Mouse (Mus musculus) C2C12 (cell line): ENCODE results near the gene Adap1.

Experiments used
- CTCF ChIP-seq: IDR thresholded peaks from one replicate; pipeline ENCODE4 v1.5.1; 2011; ENCODE audit not compliant: control insufficient read depth, insufficient read depth, insufficient read length
- FOSL1 ChIP-seq: IDR thresholded peaks from one replicate; pipeline ENCODE4 v1.8.0; 2011; ENCODE audit warnings: mild to moderate bottlenecking, low read length; ENCODE audit not compliant: poor library complexity, insufficient read depth, severe bottlenecking
- MAX ChIP-seq: IDR thresholded peaks from one replicate; pipeline ENCODE4 v1.6.1; 2011; ENCODE audit warnings: mild to moderate bottlenecking, control low read depth
- MYOD1 ChIP-seq: IDR thresholded peaks from one replicate; pipeline ENCODE4 v1.6.1; 2011; ENCODE audit warnings: low read depth; ENCODE audit not compliant: control insufficient read depth, insufficient read length

GRCm38 (mm10) chr5:139330766-139331165 is 5.3 kb upstream of the Adap1 start:
- TF ChIP-seq CTCF (no peak), MAX (no peak), MYOD1 (no peak), FOSL1 (no peak)
